Mouse (Mus musculus): ENCODE results near the gene Igf2r.
A peak's percentile ranks its signal among the peaks of the same experiment; 100 is the strongest.

The Igf2r gene

DNA sequence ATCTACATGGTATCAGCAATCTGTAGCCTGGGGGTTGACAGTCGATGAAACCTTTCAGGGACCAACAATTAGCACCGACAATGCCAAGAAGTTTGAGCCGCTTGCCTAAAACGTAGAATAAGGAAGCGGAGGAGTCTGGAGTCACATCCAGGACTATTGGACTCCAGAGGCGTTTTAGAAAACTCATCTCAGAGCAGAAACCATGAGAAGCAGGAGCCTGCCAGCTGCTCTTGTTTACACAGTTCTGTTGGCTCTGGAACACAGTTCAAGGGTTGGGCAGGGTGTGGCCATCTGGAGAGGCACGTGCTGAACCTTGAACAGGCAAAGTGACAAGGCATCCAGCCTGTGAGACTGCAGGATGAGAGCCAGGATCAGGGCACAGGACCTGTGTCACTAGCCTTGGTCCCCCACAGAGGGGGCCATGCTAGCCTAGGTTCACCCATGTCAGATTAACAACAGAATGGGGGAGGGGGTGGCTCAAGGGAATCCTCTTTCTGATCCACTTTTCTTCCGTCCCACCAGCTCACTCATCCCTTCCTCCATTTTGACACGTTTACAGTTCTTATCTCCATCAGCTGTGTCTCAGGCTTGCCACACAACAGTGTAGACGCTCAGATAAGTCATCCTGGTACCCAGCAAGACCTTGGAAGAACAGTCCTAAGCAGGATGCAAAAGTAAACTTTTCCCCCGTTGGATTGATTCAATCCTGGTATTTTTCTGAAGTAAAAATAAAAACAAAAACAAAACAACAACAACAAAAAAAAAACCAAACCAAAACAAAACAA, 23.1 kb upstream of the Igf2r start:
- Histone ChIP-seq H3K36me3 (ENCODE audit: control insufficient read depth, insufficient read depth, low read length, poor library complexity, severe bottlenecking) (no peaks in the 10 kb centered on the region), H3K27me3 (ENCODE audit: control insufficient read depth, insufficient read depth, low read length, poor library complexity, severe bottlenecking) (no peaks in the 10 kb centered on the region)
- DNase-seq (ENCODE audit: low read depth, low spot score) = no peak

DNA sequence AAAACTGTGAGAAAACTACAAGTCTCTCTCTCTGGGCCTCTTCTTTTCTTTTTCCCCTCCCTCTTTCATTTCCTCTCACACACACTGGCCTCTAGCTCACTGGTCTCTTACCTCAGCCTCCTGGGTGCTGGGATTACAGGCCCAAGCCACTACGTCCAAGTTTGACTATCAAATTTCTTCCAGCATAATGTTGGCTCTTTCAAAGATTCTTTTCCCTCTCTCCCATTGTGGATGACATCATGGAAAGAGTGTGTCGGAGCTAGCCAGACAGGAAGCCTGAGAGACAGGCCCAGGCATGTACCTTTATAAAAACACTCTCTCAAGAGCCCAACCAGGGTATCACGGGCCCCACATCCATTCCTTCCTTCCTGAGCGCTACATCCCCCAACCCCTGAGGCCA, 22.0 kb upstream of the Igf2r start:
- H3K36me3 ChIP-seq (ENCODE audit: control insufficient read depth, insufficient read depth, low read length, poor library complexity, severe bottlenecking) = no peaks in the 10 kb centered on the region
- DNase-seq (ENCODE audit: low read depth, low spot score) = no peak
- no peaks in the 10 kb centered on the region for H3K27me3 ChIP-seq (ENCODE audit: control insufficient read depth, insufficient read depth, low read length, poor library complexity, severe bottlenecking)

DNA sequence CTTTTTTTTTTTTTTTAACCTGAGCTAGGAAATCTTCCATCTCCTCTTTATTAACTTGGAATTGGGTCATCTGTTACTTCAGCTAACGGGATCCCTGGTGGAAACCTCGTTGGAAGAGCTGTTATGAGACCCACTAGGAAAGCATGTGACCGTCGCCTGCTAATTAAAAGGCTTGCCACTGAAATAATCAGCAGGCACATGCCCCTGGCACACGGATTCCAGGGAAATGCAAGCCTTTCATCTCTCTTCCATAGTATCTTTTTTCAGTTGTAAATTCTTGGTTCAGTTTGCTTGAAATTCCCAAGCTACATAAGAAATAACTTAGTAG, 21.6 kb upstream of the Igf2r start:
- Histone ChIP-seq H3K36me3 (ENCODE audit: control insufficient read depth, insufficient read depth, low read length, poor library complexity, severe bottlenecking) (no peaks in the 10 kb centered on the region), H3K27me3 (ENCODE audit: control insufficient read depth, insufficient read depth, low read length, poor library complexity, severe bottlenecking) (no peaks in the 10 kb centered on the region)
- DNase-seq (ENCODE audit: low read depth, low spot score) = no peak

DNA sequence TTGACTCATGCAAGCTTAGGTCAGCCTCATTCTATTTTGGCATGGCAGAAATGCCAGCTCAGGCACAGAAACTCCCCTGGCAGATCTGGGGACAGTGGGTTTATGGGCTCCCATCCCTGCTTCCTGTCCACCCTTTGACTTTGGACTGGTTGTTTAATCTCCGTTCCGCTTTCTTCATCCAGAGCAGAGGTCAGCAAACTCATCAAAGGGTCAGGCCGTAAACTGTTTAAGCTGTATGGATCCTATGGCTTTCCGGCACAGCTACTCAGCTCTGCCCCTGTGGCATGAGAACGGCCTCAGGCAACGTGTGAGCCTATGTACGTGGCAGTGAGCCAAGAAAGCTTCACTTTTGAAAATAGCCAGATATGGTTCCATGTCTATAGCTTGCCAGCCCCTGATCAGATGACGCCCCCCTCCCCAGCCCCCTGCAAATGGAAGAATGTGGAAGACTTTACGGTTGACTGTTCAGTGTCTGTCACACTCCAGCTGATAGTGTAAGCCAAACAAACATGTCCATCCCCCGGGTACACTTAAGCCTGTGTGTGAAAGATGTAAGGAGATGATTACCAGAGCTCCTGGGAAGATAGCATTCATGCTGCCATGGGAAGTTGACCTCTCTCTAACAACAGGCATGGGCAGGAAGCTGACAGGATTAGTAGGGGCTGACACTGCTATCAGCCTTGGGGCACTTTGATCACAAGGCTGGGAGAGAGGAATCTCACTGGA, 21.1 kb upstream of the Igf2r start:
- DNase-seq (ENCODE audit: low read depth, low spot score) = no peak
- Histone ChIP-seq H3K36me3 (ENCODE audit: control insufficient read depth, insufficient read depth, low read length, poor library complexity, severe bottlenecking) (no peaks in the 10 kb centered on the region), H3K27me3 (ENCODE audit: control insufficient read depth, insufficient read depth, low read length, poor library complexity, severe bottlenecking) (no peaks in the 10 kb centered on the region)

DNA sequence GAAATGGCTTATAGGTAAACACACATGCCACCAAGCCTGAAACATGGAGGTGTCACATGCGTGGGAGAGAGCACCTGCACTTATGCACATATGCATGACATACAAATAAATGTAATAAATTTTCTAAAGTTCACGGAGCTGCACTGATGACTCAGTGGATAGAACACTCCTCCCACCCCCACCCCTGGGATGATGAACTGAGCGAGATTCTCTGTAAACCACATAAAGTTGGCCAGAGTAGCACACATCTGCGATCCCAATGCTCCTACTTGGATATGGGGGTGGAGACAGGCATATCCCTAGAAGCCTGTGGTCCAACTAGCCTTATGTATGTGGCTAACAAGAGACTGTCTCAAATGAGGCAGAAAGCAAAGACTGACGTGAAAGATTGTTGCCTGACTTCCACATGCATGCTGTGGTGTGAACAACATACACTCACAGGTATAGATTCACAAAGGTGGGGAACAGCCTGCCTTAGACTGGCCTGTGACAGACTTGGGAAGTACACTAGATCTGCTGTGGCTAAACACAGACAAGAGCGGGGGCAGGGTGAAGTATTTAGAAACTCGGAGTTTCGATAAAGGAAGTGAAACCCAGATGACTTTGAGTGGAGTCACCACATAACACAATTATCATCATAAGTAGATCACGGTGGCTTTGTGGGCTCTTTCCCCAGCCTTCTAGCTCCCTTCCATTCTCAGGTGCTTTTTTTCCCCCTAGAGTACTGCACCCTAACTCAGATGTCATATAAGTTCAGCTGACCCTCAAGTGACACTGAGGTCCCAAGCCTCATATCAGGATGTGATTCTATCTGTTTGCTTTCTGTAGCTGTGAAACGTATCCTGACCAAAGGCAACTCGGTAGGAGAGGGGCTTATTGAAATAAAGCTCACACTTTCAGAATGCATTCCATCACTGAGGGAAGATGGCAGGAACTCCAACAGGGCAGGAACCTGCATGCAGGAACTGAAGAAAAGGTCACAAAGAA, 13.7 kb upstream of the Igf2r start:
- no peaks in the 10 kb centered on the region for H3K36me3 ChIP-seq (ENCODE audit: control insufficient read depth, insufficient read depth, low read length, poor library complexity, severe bottlenecking)
- DNase-seq (ENCODE audit: low read depth, low spot score) = peak; percentile 88
- H3K27me3 ChIP-seq (ENCODE audit: control insufficient read depth, insufficient read depth, low read length, poor library complexity, severe bottlenecking) = no peaks in the 10 kb centered on the region

GRCm38 (mm10) chr17:12781101-12781500, 11.6 kb upstream of the Igf2r start:
- DNase-seq (ENCODE audit: low read depth, low spot score) = no peak
- H3K27me3 ChIP-seq (ENCODE audit: control insufficient read depth, insufficient read depth, low read length, poor library complexity, severe bottlenecking) = no peaks in the 10 kb centered on the region
- no peaks in the 10 kb centered on the region for H3K36me3 ChIP-seq (ENCODE audit: control insufficient read depth, insufficient read depth, low read length, poor library complexity, severe bottlenecking)

DNA sequence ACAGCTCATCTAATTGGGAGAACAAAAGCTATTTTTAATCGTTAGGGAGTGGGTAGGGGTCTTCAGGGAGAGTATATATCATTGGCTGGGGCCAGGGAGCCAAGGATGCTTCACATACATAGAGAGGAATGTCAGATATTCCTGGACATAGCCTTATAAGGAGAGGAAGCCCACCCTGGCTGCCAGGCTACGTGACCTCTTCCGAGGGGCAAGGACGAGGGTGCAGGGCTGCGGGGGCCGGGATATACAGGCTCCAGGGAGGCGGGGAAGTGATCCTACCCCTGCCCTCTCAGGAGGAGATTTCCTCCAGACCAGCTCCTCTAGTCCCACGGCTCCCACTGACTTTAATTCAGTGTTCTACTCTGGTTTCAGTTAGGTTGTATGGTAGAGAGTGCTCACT, 10.7 kb upstream of the Igf2r start:
- DNase-seq (ENCODE audit: low read depth, low spot score) = no peak
- no peaks in the 10 kb centered on the region for H3K36me3 ChIP-seq (ENCODE audit: control insufficient read depth, insufficient read depth, low read length, poor library complexity, severe bottlenecking)
- H3K27me3 ChIP-seq (ENCODE audit: control insufficient read depth, insufficient read depth, low read length, poor library complexity, severe bottlenecking) = no peaks in the 10 kb centered on the region

DNA sequence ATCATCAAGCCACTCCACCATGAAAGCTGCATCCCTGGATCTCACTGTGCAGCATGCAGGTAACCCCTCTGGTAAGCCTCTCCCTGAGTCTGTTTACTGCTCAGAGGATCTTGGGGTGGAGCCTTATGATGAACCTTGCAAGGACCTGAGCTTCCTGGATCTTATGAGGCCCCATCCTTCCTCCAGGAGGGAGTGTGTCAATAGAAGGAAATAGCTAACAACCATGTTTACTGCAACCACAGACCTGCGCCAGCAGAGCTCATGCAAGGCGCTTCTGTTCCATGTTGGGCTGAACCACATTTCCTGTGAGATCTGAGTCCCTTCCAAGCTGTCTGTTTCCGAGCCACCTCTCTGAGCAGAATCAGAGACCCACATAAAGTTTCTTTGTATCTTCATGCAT, 10.0 kb upstream of the Igf2r start:
- no peak for DNase-seq (ENCODE audit: low read depth, low spot score)
- H3K27me3 ChIP-seq (ENCODE audit: control insufficient read depth, insufficient read depth, low read length, poor library complexity, severe bottlenecking) = no peaks in the 10 kb centered on the region

DNA sequence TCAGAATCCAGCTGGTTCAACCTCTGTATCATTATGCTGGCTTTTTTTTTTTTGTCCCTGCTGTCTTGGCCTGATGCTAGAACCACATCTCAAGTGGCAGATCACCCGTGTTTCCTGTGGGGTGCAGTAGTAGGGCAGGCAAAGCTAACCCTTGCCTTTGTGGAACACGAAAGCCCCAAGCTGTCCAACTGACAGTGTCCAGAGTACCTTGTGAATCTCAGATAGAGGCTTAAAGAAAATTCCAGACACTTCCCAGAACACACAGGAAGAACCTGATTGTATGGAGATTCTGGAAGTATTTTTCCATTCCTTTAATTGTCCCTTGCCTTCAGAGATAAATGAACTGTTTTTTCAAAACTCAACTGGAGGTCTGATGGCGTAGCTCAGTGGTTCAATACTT, 4.5 kb upstream of the Igf2r start:
- no peak for DNase-seq (ENCODE audit: low read depth, low spot score)

More for the DNA sequence above, 10.0 kb upstream of the Igf2r start:
- H3K36me3 ChIP-seq (ENCODE audit: control insufficient read depth, insufficient read depth, low read length, poor library complexity, severe bottlenecking) = no peaks in the 10 kb centered on the region

DNA sequence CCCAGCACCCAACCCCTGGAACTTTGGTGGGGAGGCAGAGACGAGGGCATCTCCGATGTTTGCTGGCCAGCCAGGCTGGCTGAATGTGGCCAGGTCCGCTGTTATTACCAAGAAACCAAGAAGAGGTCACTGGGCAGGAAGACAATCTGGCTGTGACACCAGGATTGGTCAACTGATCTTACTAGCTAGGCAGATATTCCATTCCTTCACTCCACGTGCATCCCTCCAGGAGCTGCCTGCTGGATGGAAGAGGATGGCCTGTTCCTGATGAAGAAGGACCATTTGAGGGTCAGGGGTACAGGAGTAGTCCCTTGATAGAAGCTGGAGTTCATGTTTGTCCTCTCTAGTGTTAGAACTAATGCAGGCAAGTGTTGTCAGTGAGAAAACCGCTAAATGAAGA, 1.0 kb upstream of the Igf2r start:
- H3K36me3 ChIP-seq (ENCODE audit: control insufficient read depth, insufficient read depth, low read length, poor library complexity, severe bottlenecking) = no peaks in the 10 kb centered on the region
- DNase-seq (ENCODE audit: low read depth, low spot score) = no peak
- H3K27me3 ChIP-seq (ENCODE audit: control insufficient read depth, insufficient read depth, low read length, poor library complexity, severe bottlenecking) = no peaks in the 10 kb centered on the region

More for the DNA sequence above, 4.5 kb upstream of the Igf2r start:
- no peaks in the 10 kb centered on the region for H3K27me3 ChIP-seq (ENCODE audit: control insufficient read depth, insufficient read depth, low read length, poor library complexity, severe bottlenecking)
- no peaks in the 10 kb centered on the region for H3K36me3 ChIP-seq (ENCODE audit: control insufficient read depth, insufficient read depth, low read length, poor library complexity, severe bottlenecking)

GRCm38 (mm10) chr17:12768415-12769379, 767 bp downstream of the Igf2r start:
- no peaks in the 10 kb centered on the region for H3K27me3 ChIP-seq (ENCODE audit: control insufficient read depth, insufficient read depth, low read length, poor library complexity, severe bottlenecking)
- no peaks in the 10 kb centered on the region for H3K36me3 ChIP-seq (ENCODE audit: control insufficient read depth, insufficient read depth, low read length, poor library complexity, severe bottlenecking)
- peak; percentile 31 for DNase-seq (ENCODE audit: low read depth, low spot score)

- DNase-seq (ENCODE audit: low read depth, low spot score) = no peak
- H3K27me3 ChIP-seq (ENCODE audit: control insufficient read depth, insufficient read depth, low read length, poor library complexity, severe bottlenecking) = no peaks in the 10 kb centered on the region
- H3K36me3 ChIP-seq (ENCODE audit: control insufficient read depth, insufficient read depth, low read length, poor library complexity, severe bottlenecking) = no peaks in the 10 kb centered on the region
These were observed 2.1 kb downstream of the Igf2r start for GRCm38 (mm10) chr17:12767294-12767852.

DNA sequence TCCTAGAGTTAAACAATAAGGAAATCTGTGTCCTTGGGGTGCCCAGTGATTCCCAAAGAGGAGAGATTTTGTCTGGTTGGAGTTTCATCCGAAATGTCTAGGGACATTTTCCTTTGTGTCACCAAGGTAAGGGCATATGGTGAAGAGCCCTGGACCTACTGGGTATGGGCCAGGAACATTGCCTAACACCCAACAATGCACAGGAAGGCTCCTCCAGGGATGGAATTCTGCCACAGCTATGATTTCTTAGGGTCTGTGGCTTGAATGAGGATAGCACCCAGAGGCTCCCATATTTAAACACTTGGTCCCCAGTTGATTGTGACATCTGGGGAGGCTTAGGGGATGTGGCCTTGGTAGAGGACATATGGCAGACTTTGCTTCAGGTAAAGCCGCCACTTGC, 6.1 kb downstream of the Igf2r start:
- Histone ChIP-seq H3K27me3 (ENCODE audit: control insufficient read depth, insufficient read depth, low read length, poor library complexity, severe bottlenecking) (no peaks in the 10 kb centered on the region), H3K36me3 (ENCODE audit: control insufficient read depth, insufficient read depth, low read length, poor library complexity, severe bottlenecking) (no peaks in the 10 kb centered on the region)
- DNase-seq (ENCODE audit: low read depth, low spot score) = no peak

Data from splenic B cell, adult 2 months (primary cell).